Mouse (Mus musculus): ENCODE results near the gene Exosc10.

Exosc10 gene

DNA sequence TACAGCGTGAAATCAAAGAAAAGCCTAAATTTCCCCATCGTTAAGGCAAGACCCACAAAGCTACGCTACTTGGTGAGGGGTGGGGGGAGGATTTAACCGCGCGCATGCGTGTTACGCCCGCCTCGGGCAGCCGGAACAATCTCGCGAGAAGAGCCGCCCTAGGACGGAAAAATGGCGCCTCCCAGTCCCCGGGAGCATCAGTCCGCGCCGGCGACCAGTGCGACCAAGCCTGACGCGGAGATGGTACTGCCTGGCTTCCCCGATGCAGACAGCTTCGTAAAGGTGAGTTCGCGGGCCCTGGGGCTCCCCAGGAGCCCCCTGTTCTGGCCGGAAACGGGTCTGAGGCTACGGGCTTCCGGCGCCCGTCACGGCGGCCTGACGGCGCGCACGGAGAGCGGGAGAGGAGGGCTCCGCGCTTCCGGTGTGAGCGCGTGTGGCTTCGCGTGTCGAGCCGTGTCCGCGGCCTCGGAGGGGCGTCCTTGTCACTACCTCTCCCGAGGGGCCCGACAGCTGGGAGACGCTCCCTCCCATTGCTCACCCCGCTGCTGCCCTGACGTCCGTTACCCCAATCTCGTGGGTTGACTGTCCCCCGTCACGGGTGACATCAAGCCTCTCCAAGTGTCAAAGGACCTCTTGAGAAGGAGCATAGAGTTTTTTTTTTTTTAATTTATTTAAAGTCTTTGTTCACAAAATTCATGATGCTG lies at the start of gene Exosc10:
Exosc10 (plus strand) TSS at position 133 of the 704 bp plus-strand sequence.
- DNase-seq (ENCODE audit: low spot score in 2 of 2): peak; percentile 78 to 82

DNA sequence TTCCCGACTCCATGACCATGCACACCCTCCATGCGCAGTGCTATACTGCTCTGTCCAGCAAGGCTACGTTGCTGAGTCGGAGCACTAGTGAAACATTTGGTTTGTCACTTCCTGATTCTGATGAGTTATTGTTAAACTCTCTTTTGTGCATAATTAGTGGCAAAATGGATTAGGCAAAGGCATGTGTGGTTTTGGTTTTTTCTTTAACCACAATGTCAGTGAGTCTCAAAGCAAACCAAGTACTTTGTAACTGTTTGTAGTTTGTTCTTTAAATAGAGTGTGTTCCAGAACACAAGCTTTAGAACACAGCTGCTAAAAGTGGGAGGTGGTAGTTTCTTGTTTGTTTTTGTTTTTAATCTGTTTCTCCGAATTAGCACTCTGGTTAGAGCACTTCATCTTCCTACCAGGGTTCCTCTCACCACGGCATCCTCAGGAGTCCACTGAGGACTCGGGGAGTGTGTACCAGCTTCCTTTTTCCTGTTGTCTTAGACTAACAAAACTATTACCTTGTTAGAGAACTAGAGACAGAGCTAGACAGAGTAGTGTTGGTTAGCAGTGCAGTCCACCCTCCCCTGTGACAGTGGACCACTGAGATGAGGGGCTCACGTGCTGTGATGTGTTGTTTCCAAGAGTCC lies 48.7 kb upstream of the Exosc10 start:
- DNase-seq (ENCODE audit: low spot score in 2 of 2): no peak

DNA sequence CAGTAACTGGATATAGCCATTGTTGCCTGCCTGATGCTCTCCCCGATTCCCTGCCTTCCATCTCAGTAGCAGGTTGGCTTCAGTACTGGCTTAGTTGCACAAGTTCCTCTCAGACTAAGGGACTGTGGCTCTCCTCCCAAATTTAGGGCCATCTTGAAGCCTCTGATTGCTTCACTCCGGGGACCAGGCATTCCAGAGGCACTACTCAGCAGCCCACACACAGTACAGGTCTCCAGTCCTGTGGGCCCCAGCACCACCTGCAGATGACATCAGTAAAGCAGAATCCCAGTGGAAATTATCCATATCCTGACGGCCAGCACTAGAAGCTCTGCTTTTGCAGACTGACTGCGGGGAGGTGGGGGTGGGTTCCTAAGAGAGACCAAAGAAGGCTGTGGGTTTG lies 47.5 kb upstream of the Exosc10 start:
- DNase-seq (ENCODE audit: low spot score in 2 of 2): no peak

DNA sequence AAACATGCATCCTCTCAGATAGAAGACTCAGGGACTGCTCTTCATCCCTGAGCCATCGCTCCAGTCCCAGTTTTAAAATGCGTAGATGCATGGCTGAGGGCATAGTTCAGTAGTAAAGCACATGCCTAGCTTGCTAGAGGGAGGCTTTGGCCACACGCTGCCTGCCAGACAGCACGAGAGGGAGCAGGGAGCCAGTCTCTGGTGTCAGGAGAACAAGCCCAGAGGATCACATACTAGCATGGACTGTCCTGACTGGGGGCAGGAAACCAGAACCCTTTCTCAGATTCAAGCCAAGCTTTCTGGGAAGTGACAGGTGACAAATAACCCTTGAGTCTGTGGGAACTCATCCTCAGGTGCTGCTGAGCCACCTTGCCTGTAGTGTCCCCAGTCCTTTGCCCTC lies 46.9 kb upstream of the Exosc10 start:
- DNase-seq (ENCODE audit: low spot score in 2 of 2): no peak

DNA sequence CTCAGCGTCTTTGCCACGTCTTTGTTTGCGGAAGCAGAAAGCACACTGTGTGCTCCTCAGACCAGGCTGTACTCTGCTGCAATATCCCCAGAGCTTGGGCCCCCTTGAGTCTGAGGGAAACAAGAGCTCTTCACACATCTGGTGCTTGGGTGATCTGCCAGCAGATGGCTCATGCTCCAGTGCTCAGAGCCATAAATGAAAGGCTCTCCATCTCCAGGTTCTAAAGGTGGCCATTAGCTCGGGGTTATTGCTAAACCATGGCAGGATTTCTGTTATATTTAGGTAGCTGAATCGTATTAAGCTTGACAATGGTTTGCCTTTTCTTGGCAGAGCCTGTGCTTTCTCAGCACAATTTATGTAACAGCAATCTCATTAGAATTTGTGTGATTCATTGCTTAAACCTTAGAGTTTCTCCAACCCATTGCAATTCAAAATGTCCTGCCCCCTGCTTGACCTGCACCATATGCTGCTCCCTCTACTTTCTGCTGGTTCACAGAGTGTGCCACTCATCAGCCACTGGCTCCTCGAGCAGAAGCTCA lies 45.1 kb upstream of the Exosc10 start:
- no peak for DNase-seq (ENCODE audit: low spot score in 2 of 2)

DNA sequence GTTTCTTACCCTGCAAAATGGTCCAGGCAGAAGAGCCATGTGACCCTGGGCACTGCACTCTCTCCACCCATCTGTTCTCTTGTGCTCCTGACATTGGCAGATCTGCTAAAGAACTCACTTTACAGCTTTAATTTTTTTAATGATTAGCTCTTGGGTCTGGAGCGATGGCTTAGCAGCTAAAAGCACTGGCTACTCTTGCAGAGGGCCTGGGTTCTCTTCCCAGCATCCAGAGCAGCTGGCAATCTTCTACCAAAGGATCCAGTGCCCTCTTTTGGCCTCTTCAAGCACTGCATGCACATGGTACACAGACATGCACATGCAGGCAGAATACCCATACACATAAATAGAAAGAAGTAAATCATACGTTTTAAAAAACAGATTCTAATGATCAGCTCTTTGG lies 42.9 kb upstream of the Exosc10 start:
- DNase-seq (ENCODE audit: low spot score in 2 of 2): no peak

DNA sequence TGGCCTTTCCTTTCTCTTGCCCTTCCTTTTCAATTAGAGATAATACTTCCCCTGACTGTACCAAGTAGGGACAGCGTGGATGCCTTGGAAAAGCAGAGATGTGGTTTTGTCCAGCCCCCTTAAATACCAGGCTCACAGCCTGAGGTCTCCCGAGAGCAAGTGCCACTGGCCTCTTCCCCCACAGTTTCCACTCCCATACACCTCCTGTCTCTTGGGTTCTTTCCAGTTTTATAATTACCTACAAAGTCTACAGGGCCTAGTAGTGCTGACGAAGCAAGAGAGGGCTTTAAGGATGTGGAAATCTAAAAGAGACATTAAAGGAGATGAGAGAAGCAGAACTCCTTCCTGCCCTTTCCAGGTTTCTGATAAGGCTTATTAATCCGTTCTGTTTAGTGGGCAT lies 40.4 kb upstream of the Exosc10 start:
- no peak for DNase-seq (ENCODE audit: low spot score in 2 of 2)

DNA sequence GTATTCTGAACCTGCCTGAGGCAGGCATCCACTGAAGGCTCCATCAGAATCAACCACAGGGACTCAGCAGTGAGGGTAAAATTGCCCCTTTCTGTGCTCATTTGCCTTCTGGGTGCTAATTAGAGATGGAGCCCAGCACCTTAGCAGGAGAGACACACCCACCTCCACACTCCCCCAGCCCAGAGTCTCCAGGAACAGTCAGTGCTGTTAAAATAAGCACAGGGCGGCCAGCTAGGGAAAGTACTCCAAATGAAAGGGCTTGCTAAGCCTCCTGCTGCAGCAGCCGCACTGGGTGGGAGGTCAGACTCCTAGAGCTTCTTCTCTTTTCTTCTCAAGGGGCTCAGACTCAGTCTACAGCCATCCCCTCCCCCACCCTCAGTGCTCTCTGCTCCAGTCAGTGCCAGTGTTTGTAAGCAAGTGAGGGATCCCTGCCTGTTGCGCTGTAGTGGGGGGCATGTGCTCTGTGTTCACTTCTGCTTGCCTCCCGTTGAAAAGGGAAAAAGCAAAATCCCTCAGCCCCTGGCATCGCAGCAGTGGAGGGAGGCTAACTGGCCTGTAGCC lies 39.9 kb upstream of the Exosc10 start:
- no peak for DNase-seq (ENCODE audit: low spot score in 2 of 2)

DNA sequence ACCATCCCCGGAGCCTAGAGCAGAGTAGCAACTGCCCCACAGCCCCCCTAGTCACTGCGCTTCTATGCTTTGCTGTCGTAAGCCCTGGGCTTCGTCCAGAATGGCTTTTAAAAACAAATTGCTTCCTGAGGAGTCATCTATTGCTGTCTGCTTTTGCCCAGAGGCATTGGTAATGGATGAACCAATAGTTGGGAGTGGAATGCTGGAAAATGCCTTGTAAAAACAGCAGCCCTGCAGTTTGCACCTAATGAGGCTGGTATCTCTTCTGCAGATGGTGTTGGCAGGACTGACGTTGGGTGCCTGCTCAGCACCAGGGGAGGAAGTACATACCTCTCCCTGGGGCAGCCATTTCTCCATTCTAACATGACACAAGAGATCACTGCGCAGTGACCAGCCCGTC lies 34.7 kb upstream of the Exosc10 start:
- DNase-seq (ENCODE audit: low spot score in 2 of 2): no peak

DNA sequence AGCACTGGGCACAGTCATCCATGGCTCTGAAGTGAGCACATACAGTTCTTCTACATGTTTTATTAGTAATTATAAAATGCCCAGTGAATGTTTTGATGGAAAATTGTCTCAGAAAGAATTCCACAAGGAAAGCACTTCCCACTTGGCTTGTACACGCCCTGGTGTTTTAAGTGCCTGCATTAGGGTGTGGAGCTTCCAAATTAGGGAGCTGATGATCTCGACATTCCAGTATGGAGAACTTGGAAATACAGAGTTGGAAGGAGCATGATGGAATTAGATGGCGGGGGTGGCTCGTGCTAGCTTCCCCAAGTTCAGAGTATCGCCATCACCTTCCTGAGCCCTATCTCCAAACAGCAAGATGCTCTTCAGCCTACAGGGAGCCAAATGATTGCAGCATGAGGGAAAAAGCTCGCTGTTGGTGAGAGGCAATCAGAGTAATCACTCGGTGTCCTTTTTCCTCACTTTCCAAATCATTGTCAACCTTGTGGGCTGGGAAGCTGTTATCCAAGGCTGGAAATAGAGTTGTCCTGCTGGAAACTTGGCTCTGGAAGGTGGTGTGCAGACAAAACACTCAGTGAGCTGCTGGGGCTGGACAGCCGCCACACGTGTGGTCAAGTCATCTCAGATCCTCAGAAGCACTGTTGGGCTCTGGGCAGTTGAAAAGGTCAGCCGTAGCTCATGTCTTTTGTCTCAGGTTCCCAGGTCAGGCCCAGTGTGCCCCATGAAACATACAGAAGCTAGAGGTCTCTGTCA lies 30.9 kb upstream of the Exosc10 start:
- no peak for DNase-seq (ENCODE audit: low spot score in 2 of 2)

DNA sequence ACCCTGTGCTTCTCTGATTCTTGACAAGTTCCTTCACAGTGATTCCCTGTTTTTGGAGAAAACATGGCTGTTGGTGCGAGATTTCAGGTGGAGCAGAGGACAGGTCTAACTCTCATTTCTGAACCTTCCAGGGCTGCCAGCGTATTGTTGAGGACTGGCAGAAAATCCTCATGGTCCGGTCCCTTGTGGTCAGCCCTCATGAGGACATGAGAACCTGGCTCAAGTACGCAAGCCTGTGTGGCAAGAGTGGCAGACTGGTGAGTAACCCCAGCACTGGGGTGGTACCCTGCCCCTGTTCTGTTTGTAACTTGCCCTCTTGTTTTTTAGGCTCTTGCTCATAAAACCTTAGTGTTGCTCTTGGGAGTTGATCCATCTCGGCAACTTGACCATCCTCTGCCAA lies 27.9 kb upstream of the Exosc10 start:
- DNase-seq (ENCODE audit: low spot score in 2 of 2): no peak

DNA sequence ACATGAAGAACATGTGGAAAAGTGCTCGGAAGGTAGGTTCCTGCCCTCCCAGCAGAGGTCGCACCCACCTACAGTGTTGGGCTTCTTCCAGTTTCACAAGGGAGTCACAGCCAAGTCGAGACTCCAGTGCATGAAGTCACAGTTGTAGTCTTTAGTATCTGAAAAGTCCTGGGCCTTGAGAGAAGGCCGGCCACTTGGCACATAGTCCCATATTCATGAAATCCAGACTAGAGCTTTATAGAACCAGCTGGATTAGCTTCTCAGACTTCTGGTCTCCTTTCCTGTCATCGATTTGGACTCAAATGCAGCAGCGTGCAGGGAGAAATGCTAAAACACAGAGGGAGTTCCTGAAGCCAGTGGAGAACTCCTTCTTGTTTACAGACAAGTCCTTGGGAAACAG lies 27.5 kb upstream of the Exosc10 start:
- DNase-seq (ENCODE audit: low spot score in 2 of 2): no peak

DNA sequence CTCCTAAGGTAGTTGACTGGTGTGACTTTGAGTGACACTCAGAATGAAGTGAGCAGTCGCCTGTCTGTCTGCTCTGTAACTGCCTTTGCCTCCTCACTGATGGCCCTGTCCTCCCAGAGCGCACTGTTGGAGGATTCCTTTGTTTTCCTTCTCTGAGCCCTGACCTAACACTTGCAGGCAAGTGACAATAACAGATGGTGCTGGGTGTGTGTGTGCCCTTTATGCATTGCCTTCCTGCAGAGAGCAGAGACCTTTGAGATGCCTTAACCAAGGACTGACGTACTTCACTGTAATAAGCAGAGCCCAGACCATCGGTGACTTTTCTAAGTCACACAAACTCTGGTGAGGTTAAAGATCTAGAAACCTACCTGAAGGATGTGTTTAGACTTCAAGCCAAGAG lies 26.9 kb upstream of the Exosc10 start:
- no peak for DNase-seq (ENCODE audit: low spot score in 2 of 2)

DNA sequence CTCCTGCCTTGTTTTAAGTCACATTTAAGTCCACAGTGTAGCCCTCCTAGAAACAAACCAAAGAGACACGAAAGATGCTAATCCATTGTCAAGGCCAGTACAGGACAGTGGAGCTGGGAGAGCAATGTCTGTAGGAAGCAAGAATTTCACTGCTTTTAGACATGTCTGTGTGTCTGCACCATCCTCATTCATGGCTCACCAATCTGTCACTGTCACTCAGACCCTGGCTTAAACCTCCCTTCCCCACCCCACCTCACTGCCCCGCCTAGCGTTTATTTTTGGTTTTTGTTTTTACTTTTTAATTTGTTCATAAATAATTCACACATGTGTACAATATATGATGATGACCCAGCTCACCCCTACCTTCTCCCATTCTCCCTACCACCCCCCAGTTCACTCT lies 25.7 kb upstream of the Exosc10 start:
- no peak for DNase-seq (ENCODE audit: low spot score in 2 of 2)

DNA sequence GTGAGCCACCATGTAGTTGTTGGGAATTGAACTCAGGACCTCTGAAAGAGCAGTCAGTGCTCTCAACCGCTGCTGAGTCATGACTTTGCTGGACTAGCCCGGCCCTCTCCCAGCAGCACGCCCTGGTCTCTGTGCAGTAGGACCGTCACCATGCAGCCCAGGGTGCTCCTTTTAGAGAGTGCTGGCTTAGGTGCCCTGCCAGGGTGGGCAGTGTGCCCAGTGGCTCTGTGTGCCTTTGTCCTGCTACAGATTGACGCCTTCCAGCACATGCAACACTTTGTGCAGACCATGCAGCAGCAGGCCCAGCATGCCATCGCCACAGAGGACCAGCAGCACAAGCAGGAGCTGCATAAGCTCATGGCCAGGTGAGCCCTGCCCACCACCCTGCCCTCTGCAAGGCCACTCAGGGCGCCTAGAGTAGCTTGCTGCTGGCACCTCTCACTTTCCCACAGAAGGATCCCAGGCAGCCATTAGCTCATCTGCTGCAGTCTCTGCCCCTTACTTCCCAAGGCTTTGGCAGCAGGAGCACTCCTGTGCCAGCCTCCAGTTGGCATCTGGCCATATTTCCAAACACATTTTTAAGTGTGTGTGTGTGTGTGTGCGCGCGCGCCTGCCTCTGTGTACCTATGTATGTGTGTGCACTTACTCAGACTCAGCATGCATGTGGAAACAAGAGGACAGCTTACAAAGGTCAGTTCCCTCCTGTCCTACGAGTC lies 24.5 kb upstream of the Exosc10 start:
- no peak for DNase-seq (ENCODE audit: low spot score in 2 of 2)

DNA sequence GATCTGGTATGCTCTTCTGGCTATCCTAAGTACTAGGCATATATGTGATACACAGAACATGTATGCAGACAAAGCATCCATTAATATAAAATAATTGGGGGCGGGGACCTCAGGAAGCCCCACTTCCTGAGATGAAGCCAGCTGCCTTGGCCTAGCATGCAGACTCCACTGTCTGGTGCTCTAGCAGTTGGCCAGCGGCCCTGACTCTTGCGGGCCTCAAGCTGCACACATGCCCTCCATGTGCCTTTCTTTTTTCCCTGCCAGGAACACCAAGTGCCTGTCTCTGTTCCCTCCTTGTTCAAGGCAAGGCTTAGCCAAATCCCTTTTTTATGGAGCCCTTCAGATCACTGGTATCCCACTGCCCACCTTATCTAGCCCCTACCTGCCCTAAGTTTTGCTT lies 22.4 kb upstream of the Exosc10 start:
- DNase-seq (ENCODE audit: low spot score in 2 of 2): no peak

DNA sequence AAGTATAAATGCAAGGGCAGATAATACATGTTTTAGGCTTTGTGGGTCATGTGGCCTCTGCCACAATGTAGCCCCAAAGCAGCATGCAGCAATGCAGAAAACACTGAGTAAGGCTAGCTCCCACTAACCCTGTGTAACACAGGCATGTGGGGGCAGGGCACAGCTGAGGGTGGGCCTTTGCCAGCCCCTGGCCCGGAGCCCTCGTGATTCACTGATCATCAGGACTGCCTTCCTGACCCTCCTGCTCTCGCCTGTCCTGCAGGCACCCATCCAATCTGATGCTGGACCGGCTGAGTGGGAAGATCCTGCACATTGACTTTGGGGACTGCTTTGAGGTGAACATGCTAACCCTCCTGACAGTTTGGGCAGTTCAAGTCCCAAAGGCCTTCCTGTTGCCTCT lies 9.1 kb upstream of the Exosc10 start:
- no peak for DNase-seq (ENCODE audit: low spot score in 2 of 2)

DNA sequence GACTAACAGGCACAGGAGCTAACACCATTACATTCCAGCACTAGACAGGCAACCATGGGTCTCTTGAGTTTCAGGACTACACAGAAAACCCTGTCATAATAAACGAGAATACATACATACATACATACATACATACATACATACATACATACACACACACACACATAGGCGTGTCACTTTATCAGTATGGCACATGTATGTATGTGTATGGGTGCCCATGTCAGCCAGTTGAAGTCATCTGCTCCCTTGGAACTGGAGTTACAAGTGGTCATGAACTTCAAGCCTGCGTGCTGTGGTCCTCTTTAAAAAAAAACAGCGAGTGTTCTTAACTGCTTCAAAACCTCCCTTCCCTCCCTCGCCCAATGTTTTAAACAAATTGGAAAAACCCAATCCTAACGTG lies 463 bp upstream of the Exosc10 start:
- no peak for DNase-seq (ENCODE audit: low spot score in 2 of 2)

DNA sequence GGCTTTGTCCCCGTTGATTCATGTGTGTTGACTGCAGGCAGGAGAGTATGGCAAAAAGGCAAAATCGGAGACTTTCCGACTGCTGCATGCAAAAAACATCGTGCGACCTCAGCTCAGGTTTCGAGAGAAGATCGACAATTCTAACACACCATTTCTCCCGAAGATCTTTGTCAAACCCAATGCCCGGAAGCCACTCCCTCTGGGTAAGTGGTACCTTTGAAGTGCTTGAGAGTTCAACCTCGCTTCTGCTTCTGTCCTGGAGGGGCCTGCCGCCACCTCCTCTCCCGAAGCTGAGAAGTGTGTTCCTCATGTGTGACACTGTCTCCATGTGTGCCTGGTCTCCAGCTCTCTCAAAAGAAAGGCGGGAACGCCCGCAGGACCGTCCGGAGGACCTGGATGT lies 4.4 kb downstream of the Exosc10 start:
- no peak for DNase-seq (ENCODE audit: low spot score in 2 of 2)

DNA sequence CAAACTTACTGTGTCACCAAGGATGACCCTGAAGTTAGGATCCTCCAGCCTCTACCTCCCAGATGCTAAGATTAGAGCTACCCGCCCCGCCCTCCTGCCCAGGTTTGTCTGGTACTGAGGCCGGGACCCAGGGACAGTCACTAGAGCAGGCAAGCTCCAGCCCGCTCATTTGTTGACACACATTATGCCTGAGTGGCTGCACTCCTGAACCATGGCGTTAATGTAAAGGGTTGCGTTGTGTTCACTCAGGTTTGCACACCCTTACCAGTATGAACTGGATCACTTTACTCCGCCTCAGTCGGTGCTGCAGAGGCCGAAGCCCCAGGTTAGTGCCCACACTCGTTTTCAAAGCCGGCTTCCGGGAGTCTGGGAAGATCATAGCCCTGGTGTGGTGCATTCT lies 5.4 kb downstream of the Exosc10 start:
- peak in 1 of 2 experiments; percentile 67 for DNase-seq (ENCODE audit: low spot score in 2 of 2)

DNA sequence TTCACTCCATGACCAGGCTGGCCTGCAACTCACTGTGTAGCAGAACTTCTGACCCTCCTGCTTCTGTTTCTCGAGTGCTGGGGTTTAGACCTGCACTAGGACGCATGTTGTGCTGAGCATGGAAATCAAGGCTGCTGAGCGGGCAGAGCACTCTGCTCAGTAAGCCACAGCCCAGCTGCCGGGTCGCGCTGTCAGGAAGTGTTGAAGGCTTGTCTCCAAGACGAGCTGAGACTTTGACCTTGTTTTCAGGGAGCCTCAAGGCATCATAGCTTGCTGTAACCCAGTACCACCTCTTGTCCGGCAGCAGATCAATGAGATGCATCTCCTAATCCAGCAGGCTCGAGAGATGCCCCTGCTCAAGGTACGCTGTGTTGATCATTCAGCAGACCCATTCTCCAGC lies 11.9 kb downstream of the Exosc10 start:
- DNase-seq (ENCODE audit: low spot score in 2 of 2): no peak

Measured in urinary bladder, adult 18-20 months (tissue).